Mouse (Mus musculus) heart, embryonic 14.5 days (tissue): ENCODE data around the gene Il17rb. TPM values are rescaled to one million over a fixed set of nuclear protein-coding genes. Genes with fewer than 3 reads are reported as not detected.
A peak's percentile ranks its signal among the peaks of the same experiment; 100 is the strongest.

ENCODE experiments used
- ATAC-seq: fragments of 200-750 bp; cut with Nextera tagmentation; 2 replicates; pipeline ENCODE4 v1.8.0; 2017; ENCODE audit warnings: low read depth, moderate TSS enrichment; ENCODE audit not compliant: insufficient number of reproducible peaks, insufficient read depth, low FRiP score
- H3K27ac ChIP-seq, 2 experiments: fragments of 200-500 bp in 1 of 2; fragments of 300-500 bp in 1 of 2; sonication (generic) in 1 of 2; replicated peaks in 1 of 2; 2 replicates each; pipeline ENCODE4 v1.5.1; 2012 to 2014; ENCODE audit warnings: low read depth in 2 of 2, low read length in 2 of 2, control low read depth in 1 of 2, mild to moderate bottlenecking in 1 of 2, mixed read lengths in 1 of 2; ENCODE audit not compliant: control insufficient read depth in 1 of 2, insufficient read depth in 1 of 2
- H3K27me3 ChIP-seq: fragments of 300-500 bp; sonication (generic); 2 replicates; pipeline ENCODE4 v1.6.1; 2014; ENCODE audit warnings: mild to moderate bottlenecking, low read length, control low read depth; ENCODE audit not compliant: control insufficient read depth, insufficient read depth
- H3K36me3 ChIP-seq: fragments of 300-500 bp; sonication (generic); 2 replicates; pipeline ENCODE4 v1.6.1; 2014; ENCODE audit warnings: mild to moderate bottlenecking, control low read depth, low read length, mixed read lengths; ENCODE audit not compliant: control insufficient read depth, insufficient read depth
- H3K4me1 ChIP-seq, 2 experiments: fragments of 200-500 bp in 1 of 2; fragments of 300-500 bp in 1 of 2; sonication (generic) in 1 of 2; 2 replicates each; pipeline ENCODE4 v1.6.1; 2012 to 2014; ENCODE audit warnings: low read length in 2 of 2, control low read depth in 1 of 2, mixed read lengths in 1 of 2; ENCODE audit not compliant: control insufficient read depth in 2 of 2, insufficient read depth in 2 of 2
- H3K4me2 ChIP-seq: fragments of 300-500 bp; sonication (generic); 2 replicates; pipeline ENCODE4 v1.6.1; 2014; ENCODE audit warnings: mild to moderate bottlenecking, low read length
- H3K4me3 ChIP-seq, 2 experiments: fragments of 200-500 bp in 1 of 2; fragments of 300-500 bp in 1 of 2; sonication (generic) in 1 of 2; 2 replicates each; pipeline ENCODE4 v1.5.1; 2012 to 2014; ENCODE audit warnings: low read length in 2 of 2, mild to moderate bottlenecking in 2 of 2, control low read depth in 1 of 2, low read depth in 1 of 2, moderate library complexity in 1 of 2; ENCODE audit not compliant: control insufficient read depth in 1 of 2, insufficient read depth in 1 of 2
- H3K9ac ChIP-seq: fragments of 300-500 bp; sonication (generic); 2 replicates; pipeline ENCODE4 v1.6.1; 2014; ENCODE audit warnings: mild to moderate bottlenecking, low read length
- H3K9me3 ChIP-seq: fragments of 300-500 bp; sonication (generic); 2 replicates; pipeline ENCODE4 v1.6.1; 2016; ENCODE audit warnings: low read length, control low read depth; ENCODE audit not compliant: control insufficient read depth
- WGBS: fragments of 180-500 bp; shearing (Covaris S2); extraction: QIAGEN DNeasy Blood & Tissue Kit; methylation state at CpG from one replicate; pipeline ENCODE4 v1.1.7; 2014; 5-methylcytosine and 5-hydroxymethylcytosine counted together
- polyA plus RNA-seq: library from polyadenylated mRNA; unstranded; fragments of >200 nt; fragmentation: Nextera tagmentation; extraction: Ambion mirVana; gene quantifications from 2 replicates; pipeline ENCODE4 v1.2.1, GENCODE M21; 2014

Il17rb gene
- polyA plus RNA-seq, 1 experiment from 2014 or later: 0.36 TPM

- ATAC-seq: no peak
- peaks cover 73% of the 10 kb centered on the region for H3K36me3 ChIP-seq
- WGBS: 89% methylated on average over 4 of the region's 4 CpGs
Observed at GRCm38 (mm10) chr14:29994976-29995375, 13.7 kb downstream of the Il17rb start.

GRCm38 (mm10) chr14:29988337-29988736 lies 20.4 kb downstream of the Il17rb start:
- no peaks in the 10 kb centered on the region for H3K9me3 ChIP-seq
- H3K4me1 ChIP-seq: no peaks in the 10 kb centered on the region
- H3K27ac ChIP-seq: no peak overlapping the region
- H3K27me3 ChIP-seq: no peaks in the 10 kb centered on the region
- WGBS: 94% methylated on average over 4 of the region's 4 CpGs
- no peak overlapping the region for H3K9ac ChIP-seq
- no peak for ATAC-seq
- peaks cover 100% of the 10 kb centered on the region for H3K36me3 ChIP-seq
- H3K4me3 ChIP-seq: no peak overlapping the region
- no peak overlapping the region for H3K4me2 ChIP-seq

More at GRCm38 (mm10) chr14:29994976-29995375, 13.7 kb downstream of the Il17rb start:
- Histone ChIP-seq H3K4me1 (no peaks in the 10 kb centered on the region), H3K4me3 (no peak overlapping the region), H3K27ac (no peak overlapping the region), H3K4me2 (no peak overlapping the region), H3K9me3 (no peaks in the 10 kb centered on the region), H3K27me3 (no peaks in the 10 kb centered on the region), H3K9ac (no peak overlapping the region)

GRCm38 (mm10) chr14:29987739-29988138 lies 21.0 kb downstream of the Il17rb start:
- Histone ChIP-seq H3K27ac (no peak overlapping the region), H3K4me2 (no peak overlapping the region), H3K4me3 (no peak overlapping the region), H3K36me3 (peaks cover 100% of the 10 kb centered on the region), H3K27me3 (no peaks in the 10 kb centered on the region), H3K4me1 (no peaks in the 10 kb centered on the region), H3K9me3 (no peaks in the 10 kb centered on the region), H3K9ac (no peak overlapping the region)
- ATAC-seq: no peak
- 90% methylated on average over 9 of the region's 9 CpGs for WGBS

- 83% methylated on average over 6 of the region's 6 CpGs for WGBS
- Histone ChIP-seq H3K36me3 (peaks cover 100% of the 10 kb centered on the region), H3K9me3 (no peaks in the 10 kb centered on the region), H3K27ac (no peak overlapping the region), H3K4me2 (no peak overlapping the region), H3K4me3 (no peak overlapping the region), H3K4me1 (no peaks in the 10 kb centered on the region), H3K27me3 (no peaks in the 10 kb centered on the region), H3K9ac (no peak overlapping the region)
- no peak for ATAC-seq
Observed at GRCm38 (mm10) chr14:29987276-29987675, 21.4 kb downstream of the Il17rb start.

GRCm38 (mm10) chr14:29986096-29986495 lies 22.6 kb downstream of the Il17rb start:
- H3K4me3 ChIP-seq: no peak overlapping the region
- 91% methylated on average over 4 of the region's 4 CpGs for WGBS

GRCm38 (mm10) chr14:29980447-29981205 lies 28.1 kb downstream of the Il17rb start:
- H3K4me2 ChIP-seq: no peak overlapping the region
- no peak overlapping the region for H3K9ac ChIP-seq
- peaks cover 5 to 7% of the 10 kb centered on the region in 2 experiments; a peak in 1 of 4 replicates for H3K4me1 ChIP-seq
- no peak overlapping the region for H3K4me3 ChIP-seq
- H3K27ac ChIP-seq: no peak overlapping the region
- 94% methylated on average over 10 of the region's 10 CpGs for WGBS
- no peaks in the 10 kb centered on the region for H3K27me3 ChIP-seq
- H3K9me3 ChIP-seq: no peaks in the 10 kb centered on the region
- peaks cover 58% of the 10 kb centered on the region for H3K36me3 ChIP-seq
- ATAC-seq: no peak

More at GRCm38 (mm10) chr14:29986096-29986495, 22.6 kb downstream of the Il17rb start:
- no peak overlapping the region for H3K27ac ChIP-seq
- no peak for ATAC-seq
- H3K36me3 ChIP-seq: peaks cover 100% of the 10 kb centered on the region
- H3K9me3 ChIP-seq: no peaks in the 10 kb centered on the region
- H3K27me3 ChIP-seq: no peaks in the 10 kb centered on the region
- H3K9ac ChIP-seq: no peak overlapping the region
- H3K4me1 ChIP-seq: no peaks in the 10 kb centered on the region
- no peak overlapping the region for H3K4me2 ChIP-seq

GRCm38 (mm10) chr14:29978254-29979204 lies 30.2 kb downstream of the Il17rb start, which contains the start of gene Actr8:
TSS of gene Actr8 (plus strand) at chr14:29978337.
- Histone ChIP-seq H3K27ac (peak within 1 kb of the TSS; percentile 80 to 93), H3K9ac (peak within 1 kb of the TSS; percentile 79), H3K4me3 (peak within 1 kb of the TSS; percentile 58 to 89), H3K27me3 (no peaks in the 10 kb centered on the region), H3K4me1 (peaks cover 5 to 7% of the 10 kb centered on the region in 2 experiments; a peak in 1 of 4 replicates), H3K36me3 (peaks cover 58% of the 10 kb centered on the region), H3K4me2 (peak within 1 kb of the TSS; percentile 85), H3K9me3 (no peaks in the 10 kb centered on the region)
- 1% methylated on average over 43 of the region's 44 CpGs for WGBS
- peak; percentile 91 for ATAC-seq
